Mouse (Mus musculus) CH12.LX (cell line): ENCODE results near the gene Psmb1. TPM values are rescaled to one million over a fixed set of nuclear protein-coding genes. Genes with fewer than 3 reads are reported as not detected.

ENCODE experiments used
- DNase-seq: peaks from one replicate; pipeline ENCODE4 v3.0.0-alpha.2; 2013; ENCODE audit errors: extremely low read depth
- H3K27ac ChIP-seq: 2 replicates; pipeline ENCODE4 v1.5.1; 2012; ENCODE audit warnings: low read depth, mild to moderate bottlenecking, control low read depth, moderate library complexity; ENCODE audit not compliant: insufficient read depth
- H3K27me3 ChIP-seq: replicated peaks from 2 replicates; pipeline ENCODE3; 2012; ENCODE audit warnings: inconsistent platforms
- H3K36me3 ChIP-seq, 2 experiments: replicated peaks in 1 of 2; 2 replicates each; pipeline versions ENCODE3 to v1.6.1; 2012; ENCODE audit warnings: inconsistent platforms in 1 of 2, low read length in 1 of 2, mild to moderate bottlenecking in 1 of 2, mixed read lengths in 1 of 2, moderate library complexity in 1 of 2; ENCODE audit not compliant: control insufficient read depth in 1 of 2, insufficient read depth in 1 of 2
- H3K4me1 ChIP-seq, 2 experiments: 2 replicates each; pipeline ENCODE4 v1.6.1; 2012; ENCODE audit warnings: inconsistent platforms in 1 of 2, moderate library complexity in 1 of 2; ENCODE audit not compliant: insufficient read depth in 2 of 2, control insufficient read depth in 1 of 2
- H3K4me2 ChIP-seq: 2 replicates; pipeline ENCODE4 v1.6.1; 2012; ENCODE audit warnings: low read depth, mild to moderate bottlenecking, control low read depth; ENCODE audit not compliant: poor library complexity, insufficient read depth, severe bottlenecking
- H3K4me3 ChIP-seq, 3 experiments: fragments of 150-350 bp in 1 of 3; sonication (generic) in 1 of 3; replicated peaks in 1 of 3; 2 replicates each; pipeline versions ENCODE3 to v1.5.1; 2011 to 2012; ENCODE audit warnings: low read depth in 2 of 3, low read length in 2 of 3, mild to moderate bottlenecking in 2 of 3, moderate library complexity in 2 of 3, control low read depth in 1 of 3, improper control_type of control experiment in 1 of 3, inconsistent platforms in 1 of 3, mixed read lengths in 1 of 3; ENCODE audit not compliant: poor library complexity in 1 of 3
- H3K79me2 ChIP-seq: replicated peaks from 2 replicates; pipeline ENCODE4 v1.6.1; 2012; ENCODE audit warnings: mild to moderate bottlenecking, moderate library complexity; ENCODE audit not compliant: control insufficient read depth, poor library complexity, insufficient read depth, severe bottlenecking; ENCODE audit errors: extremely low read depth
- H3K9ac ChIP-seq: 2 replicates; pipeline ENCODE4 v1.6.1; 2012; ENCODE audit warnings: low read depth, mild to moderate bottlenecking, control low read depth, moderate library complexity; ENCODE audit not compliant: insufficient read depth
- H3K9me3 ChIP-seq: replicated peaks from 2 replicates; pipeline ENCODE3; 2012; ENCODE audit warnings: low read length, inconsistent platforms, mixed read lengths
- BHLHE40 ChIP-seq: IDR thresholded peaks from 2 replicates; pipeline ENCODE4 v1.6.1; 2011; ENCODE audit warnings: mild to moderate bottlenecking, low read depth, low read length, improper control_type of control experiment
- CHD2 ChIP-seq: IDR thresholded peaks from 2 replicates; pipeline ENCODE4 v1.6.1; 2011; ENCODE audit warnings: low read length, improper control_type of control experiment
- CTCF ChIP-seq, 2 experiments: IDR thresholded peaks in 1 of 2; conservative IDR thresholded peaks in 1 of 2; 2 replicates each; pipeline ENCODE4 v1.5.1; 2011 to 2012; ENCODE audit warnings: low read depth in 2 of 2, low read length in 2 of 2, improper control_type of control experiment in 1 of 2, inconsistent platforms in 1 of 2, mild to moderate bottlenecking in 1 of 2, moderate library complexity in 1 of 2
- E2F4 ChIP-seq: IDR thresholded peaks from 2 replicates; pipeline ENCODE4 v1.6.1; 2011; ENCODE audit warnings: low read depth, low read length, improper control_type of control experiment; ENCODE audit not compliant: insufficient replicate concordance
- ELF1 ChIP-seq: IDR thresholded peaks from 2 replicates; pipeline ENCODE4 v1.6.1; 2014; ENCODE audit warnings: low read depth, mild to moderate bottlenecking, inconsistent platforms, low read length, improper control_type of control experiment
- MAFK ChIP-seq: IDR thresholded peaks from 2 replicates; pipeline ENCODE4 v1.6.1; 2011; ENCODE audit warnings: low read length, improper control_type of control experiment; ENCODE audit not compliant: insufficient replicate concordance
- MAX ChIP-seq: IDR thresholded peaks from 2 replicates; pipeline ENCODE4 v1.6.1; 2011; ENCODE audit warnings: low read length, improper control_type of control experiment
- MAZ ChIP-seq: IDR thresholded peaks from 2 replicates; pipeline ENCODE4 v1.6.1; 2012; ENCODE audit warnings: low read depth, mild to moderate bottlenecking, inconsistent platforms, low read length, improper control_type of control experiment, moderate library complexity
- MEF2A ChIP-seq: IDR thresholded peaks from 2 replicates; pipeline ENCODE4 v1.6.1; 2014; ENCODE audit warnings: low read depth, mild to moderate bottlenecking, inconsistent platforms, low read length, improper control_type of control experiment, borderline replicate concordance
- MXI1 ChIP-seq: IDR thresholded peaks from 2 replicates; pipeline ENCODE4 v1.6.1; 2011; ENCODE audit warnings: mild to moderate bottlenecking, low read depth, low read length, improper control_type of control experiment
- MYC ChIP-seq: IDR thresholded peaks from 2 replicates; pipeline ENCODE4 v1.6.1; 2011; ENCODE audit warnings: low read depth, mild to moderate bottlenecking, improper control_type of control experiment, low read length
- NELFE ChIP-seq: IDR thresholded peaks from 2 replicates; pipeline ENCODE4 v1.6.1; 2011; ENCODE audit warnings: low read depth, low read length, improper control_type of control experiment
- NRF1 ChIP-seq: IDR thresholded peaks from 2 replicates; pipeline ENCODE4 v1.6.1; 2014; ENCODE audit warnings: low read depth, mild to moderate bottlenecking, inconsistent platforms, low read length, improper control_type of control experiment, moderate library complexity
- POLR2AphosphoS2 ChIP-seq: IDR thresholded peaks from 2 replicates; pipeline ENCODE4 v1.6.1; 2011; ENCODE audit warnings: low read depth, low read length, improper control_type of control experiment
- SIN3A ChIP-seq: IDR thresholded peaks from 2 replicates; pipeline ENCODE4 v1.6.1; 2012; ENCODE audit warnings: low read length, improper control_type of control experiment, inconsistent platforms
- SMC3 ChIP-seq: IDR thresholded peaks from 2 replicates; pipeline ENCODE4 v1.6.1; 2011; ENCODE audit warnings: low read depth, low read length, improper control_type of control experiment
- TCF12 ChIP-seq: IDR thresholded peaks from 2 replicates; pipeline ENCODE4 v1.6.1; 2014; ENCODE audit warnings: low read depth, mild to moderate bottlenecking, inconsistent platforms, low read length, improper control_type of control experiment
- UBTF ChIP-seq: IDR thresholded peaks from 2 replicates; pipeline ENCODE4 v1.6.1; 2012; ENCODE audit warnings: low read depth, mild to moderate bottlenecking, inconsistent platforms, low read length, improper control_type of control experiment, moderate library complexity
- USF1 ChIP-seq: IDR thresholded peaks from 2 replicates; pipeline ENCODE4 v1.6.1; 2014; ENCODE audit warnings: low read depth, mild to moderate bottlenecking, inconsistent platforms, low read length, improper control_type of control experiment
- USF2 ChIP-seq: conservative IDR thresholded peaks from 2 replicates; pipeline ENCODE4 v1.6.1; 2011; ENCODE audit warnings: low read depth, low read length, improper control_type of control experiment
- ZC3H11A ChIP-seq: IDR thresholded peaks from 2 replicates; pipeline ENCODE4 v1.6.1; 2012; ENCODE audit warnings: low read depth, mild to moderate bottlenecking, inconsistent platforms, low read length, improper control_type of control experiment
- ZKSCAN1 ChIP-seq: IDR thresholded peaks from 2 replicates; pipeline ENCODE4 v1.6.1; 2012; ENCODE audit warnings: low read depth, inconsistent platforms, low read length, improper control_type of control experiment, borderline replicate concordance
- ZNF384 ChIP-seq: IDR thresholded peaks from 2 replicates; pipeline ENCODE4 v1.6.1; 2012; ENCODE audit warnings: low read depth, low read length, improper control_type of control experiment, inconsistent platforms
- dilution Hi-C: fragments of 300-500 bp; cut with MboI; formaldehyde crosslinking; loops from 2 replicates; pipeline ENCODE4 v1.14.3; 2020; ENCODE audit warnings: low sequenced_read_pairs; ENCODE audit not compliant: extremely low pct_unique_long_range_greater_than_20kb, extremely low pct_ligation_motif_present
- in situ Hi-C: fragments of 300-500 bp; cut with MboI; formaldehyde crosslinking; loops from 3 replicates; pipeline ENCODE4 v1.14.3; 2019; ENCODE audit warnings: low sequenced_read_pairs, low pct_ligation_motif_present, low pct_unique_long_range_greater_than_20kb, mixed read lengths
- polyA plus RNA-seq: library from polyadenylated mRNA; unstranded; fragments of >175 nt; gene quantifications from 2 replicates; pipeline ENCODE4 v1.2.1, GENCODE M21; 2012; ENCODE audit warnings: low read depth; ENCODE audit not compliant: insufficient read length
- total RNA-seq, 2 experiments: library from RNA; depleted of rRNA; stranded (reverse); fragments of 300-350 nt in 1 of 2; fragments of >200 nt in 1 of 2; gene quantifications; 2 replicates each; pipeline ENCODE4 v1.2.3; 2012 to 2014

The Psmb1 gene
- total and polyA plus RNA-seq, 3 experiments: 186 to 416 (median 212) TPM

DNA sequence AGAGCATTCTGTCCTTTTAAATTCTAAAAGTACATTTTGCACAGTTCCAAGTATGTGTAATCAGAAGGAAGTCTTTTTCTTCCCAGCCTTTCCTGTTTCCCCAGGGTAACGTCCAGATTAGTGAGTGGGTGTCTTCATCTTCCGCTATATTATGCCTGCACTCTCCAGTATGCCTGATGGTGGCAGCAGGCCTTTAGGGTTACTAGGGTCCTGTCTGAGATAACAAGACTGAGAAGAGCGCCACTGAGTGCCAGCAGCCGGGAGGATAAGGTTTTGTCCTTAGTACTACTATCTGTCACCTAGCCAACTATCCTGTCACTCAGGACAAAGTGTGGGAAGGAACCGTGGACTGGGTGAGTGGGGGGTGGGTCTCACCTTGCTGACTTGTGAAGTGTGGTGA lies 18.2 kb upstream of the Psmb1 start:
- H3K27ac ChIP-seq: no peak overlapping the region
- no peak overlapping the region for H3K9ac ChIP-seq
- TF ChIP-seq MAFK (no peak), E2F4 (no peak), ELF1 (no peak), BHLHE40 (no peak), MYC (no peak), CHD2 (no peak), UBTF (no peak), SMC3 (no peak), USF2 (no peak), CTCF (conservative IDR thresholded peaks at IDR 0.05 in 1 of 2, IDR thresholded peaks at IDR 0.05 in 1 of 2; ENCODE audit: low read depth in 2 of 2, low read length in 2 of 2) (no peak)
- TF ChIP-seq, all 38 proteins: peak for 0
- dilution Hi-C loops: no loop called here
- H3K9me3 ChIP-seq: no peaks in the 10 kb centered on the region
- H3K4me1 ChIP-seq: no peaks in the 10 kb centered on the region
- no peaks in the 10 kb centered on the region for H3K27me3 ChIP-seq
- no peak overlapping the region for H3K4me2 ChIP-seq
- H3K4me3 ChIP-seq: no peak overlapping the region
- in situ Hi-C loops: no loop called here
- no peaks in the 10 kb centered on the region for H3K79me2 ChIP-seq
- H3K36me3 ChIP-seq: peaks cover 68 to 93% of the 10 kb centered on the region in 2 experiments
- no peak for DNase-seq

DNA sequence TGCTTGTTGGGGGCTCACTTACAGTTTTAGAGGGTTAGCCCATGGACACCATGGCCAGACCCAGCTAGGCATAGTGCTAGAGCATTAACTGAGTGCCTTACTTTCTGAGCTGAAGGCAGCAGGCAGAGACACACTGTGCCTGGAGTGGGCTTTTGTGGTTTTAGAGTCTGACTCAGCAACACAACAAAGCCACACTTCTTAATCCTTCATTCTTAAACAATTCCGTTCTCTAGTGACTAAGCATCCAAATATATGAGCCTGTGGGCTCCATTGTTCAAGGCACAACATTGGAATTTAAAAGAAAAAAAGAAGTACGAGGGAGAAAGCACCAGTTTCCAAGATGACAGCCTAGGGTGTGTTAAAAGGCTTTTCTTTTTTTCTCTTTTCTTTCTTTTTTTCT lies 11.1 kb upstream of the Psmb1 start:
- no peaks in the 10 kb centered on the region for H3K79me2 ChIP-seq
- no peaks in the 10 kb centered on the region for H3K27me3 ChIP-seq
- H3K36me3 ChIP-seq: peaks cover 71 to 87% of the 10 kb centered on the region in 2 experiments
- no peak overlapping the region for H3K9ac ChIP-seq
- H3K4me2 ChIP-seq: no peak overlapping the region
- no peak overlapping the region for H3K27ac ChIP-seq
- dilution Hi-C loops (no loop called here), in situ Hi-C loops (no loop called here)
- H3K4me3 ChIP-seq: no peak overlapping the region
- H3K9me3 ChIP-seq: no peaks in the 10 kb centered on the region
- no peak for TF ChIP-seq ZNF384
- no peak for TF ChIP-seq UBTF
- TF ChIP-seq MEF2A: no peak
- TF ChIP-seq NELFE: no peak
- TF ChIP-seq MAX: no peak
- TF ChIP-seq NRF1: no peak
- TF ChIP-seq E2F4: no peak
- TF ChIP-seq USF1: no peak
- TF ChIP-seq TCF12: no peak
- no peak for TF ChIP-seq POLR2AphosphoS2
- no peak for TF ChIP-seq MXI1
- no peak for TF ChIP-seq MAZ
- TF ChIP-seq ZKSCAN1: no peak
- no peak for TF ChIP-seq SIN3A
- no peak for TF ChIP-seq ZC3H11A
- no peak for TF ChIP-seq MAFK
- TF ChIP-seq SMC3: no peak
- H3K4me1 ChIP-seq: no peaks in the 10 kb centered on the region
- no peak for DNase-seq
